Mouse (Mus musculus): ENCODE results near the gene Il1rl1. TPM values are rescaled to one million over a fixed set of nuclear protein-coding genes. Genes with fewer than 3 reads are reported as not detected.

Gene Il1rl1
- polyA plus RNA-seq, 1 experiment from 2014 or later = 0.17 TPM

DNA sequence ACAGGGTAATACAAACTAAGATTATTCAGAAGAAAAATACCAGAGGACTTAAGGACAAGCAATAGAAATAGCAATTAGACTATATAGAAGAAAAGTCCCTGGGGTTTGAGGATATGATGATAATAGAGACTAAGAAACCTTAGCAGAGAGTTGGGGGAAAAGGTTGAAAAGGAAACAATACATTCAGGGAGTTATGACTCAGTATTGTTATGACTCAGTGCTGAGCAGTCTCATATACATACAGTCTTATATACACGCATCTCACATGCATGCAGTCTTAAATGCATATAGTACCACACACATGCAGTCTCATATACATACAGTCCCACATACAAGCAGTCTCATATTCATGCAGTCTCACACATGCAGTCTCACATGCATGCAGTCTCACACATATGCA lies 16.3 kb upstream of the Il1rl1 start:
- H3K27ac ChIP-seq (ENCODE audit: poor library complexity, severe bottlenecking) = no peak overlapping the region
- no peaks in the 10 kb centered on the region for H3K36me3 ChIP-seq
- 75% methylated on average over 1 of the region's 1 CpGs for WGBS
- H3K4me2 ChIP-seq = no peak overlapping the region
- H3K4me1 ChIP-seq (replicated peaks) = no peaks in the 10 kb centered on the region
- no peak overlapping the region for H3K4me3 ChIP-seq
- H3K9ac ChIP-seq = no peak overlapping the region
- peaks cover 5% of the 10 kb centered on the region; the same call in 1 of the 2 replicates for H3K9me3 ChIP-seq (replicated peaks)
- ATAC-seq (ENCODE audit: insufficient number of reproducible peaks, low FRiP score) = no peak
- no peaks in the 10 kb centered on the region for H3K27me3 ChIP-seq (replicated peaks)

DNA sequence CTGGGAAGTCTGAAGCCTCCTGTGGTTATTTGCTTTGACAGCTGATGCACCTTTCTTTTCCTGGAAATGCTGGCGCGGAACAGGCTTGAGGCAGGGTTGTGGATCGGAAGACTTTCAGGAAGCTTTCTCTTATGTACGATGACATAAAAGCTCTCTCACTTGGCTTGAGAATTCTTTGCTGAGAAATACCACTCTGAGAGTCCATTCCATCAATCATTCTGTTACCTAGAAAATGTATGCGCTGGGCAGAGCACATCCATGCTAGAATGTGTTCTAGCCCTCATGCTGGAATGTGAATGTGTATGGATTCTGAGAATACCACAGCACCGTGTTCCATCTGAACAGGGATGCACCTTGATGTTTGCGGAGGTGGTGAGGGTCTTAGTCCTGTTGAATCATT lies 15.1 kb upstream of the Il1rl1 start:
- ATAC-seq (ENCODE audit: insufficient number of reproducible peaks, low FRiP score) = no peak
- H3K9me3 ChIP-seq (replicated peaks) = peaks cover 3% of the 10 kb centered on the region; the same call in 1 of the 2 replicates
- H3K4me2 ChIP-seq = no peak overlapping the region
- H3K27me3 ChIP-seq (replicated peaks) = no peaks in the 10 kb centered on the region
- no peak overlapping the region for H3K9ac ChIP-seq
- no peak overlapping the region for H3K4me3 ChIP-seq
- 77% methylated on average over 7 of the region's 7 CpGs for WGBS
- H3K27ac ChIP-seq (ENCODE audit: poor library complexity, severe bottlenecking) = no peak overlapping the region
- no peaks in the 10 kb centered on the region for H3K4me1 ChIP-seq (replicated peaks)
- no peaks in the 10 kb centered on the region for H3K36me3 ChIP-seq

DNA sequence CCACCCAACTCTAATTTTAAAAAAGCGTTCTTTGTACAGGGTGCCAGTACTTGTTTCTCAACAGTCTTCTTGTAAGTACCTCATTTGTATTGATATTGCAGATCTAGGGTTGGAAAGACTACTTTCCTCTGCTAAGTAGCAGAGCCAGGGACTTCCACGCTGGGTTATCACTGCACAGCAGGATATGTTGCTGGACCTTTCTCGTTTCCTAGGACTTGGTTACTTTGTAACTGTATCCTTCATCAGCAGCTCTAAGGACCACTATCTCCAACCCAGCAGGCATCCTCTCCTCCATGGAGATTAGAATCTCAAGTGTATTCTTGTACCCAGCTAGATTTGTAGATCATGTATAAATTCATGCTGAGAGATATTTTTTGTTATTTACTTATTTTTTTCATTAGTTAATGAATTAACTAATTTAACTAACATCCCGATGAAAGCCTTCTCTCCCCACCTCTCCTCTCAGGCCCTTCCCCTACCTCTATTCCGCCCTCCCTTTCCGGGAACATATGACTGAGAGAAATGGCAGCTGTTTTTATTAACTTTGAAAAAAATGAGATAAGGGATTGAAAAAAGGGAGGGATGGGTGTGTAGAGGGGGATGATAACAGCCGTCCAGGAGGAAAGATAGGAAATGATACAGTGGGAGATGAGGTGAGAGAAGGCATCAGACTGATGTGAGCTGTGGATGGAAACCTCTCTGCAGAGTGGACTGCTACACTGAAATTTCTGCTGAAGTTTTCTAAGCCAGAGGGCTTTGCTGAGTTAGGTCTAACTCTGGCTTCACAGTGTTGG lies 14.3 kb upstream of the Il1rl1 start:
- ATAC-seq (ENCODE audit: insufficient number of reproducible peaks, low FRiP score) = no peak
- H3K4me2 ChIP-seq = no peak overlapping the region
- no peaks in the 10 kb centered on the region for H3K9me3 ChIP-seq (replicated peaks)
- no peak overlapping the region for H3K4me3 ChIP-seq
- H3K4me1 ChIP-seq (replicated peaks) = no peaks in the 10 kb centered on the region
- 43% methylated on average over 7 of the region's 7 CpGs for WGBS
- H3K27me3 ChIP-seq (replicated peaks) = no peaks in the 10 kb centered on the region
- H3K27ac ChIP-seq (ENCODE audit: poor library complexity, severe bottlenecking) = no peak overlapping the region
- no peak overlapping the region for H3K9ac ChIP-seq
- no peaks in the 10 kb centered on the region for H3K36me3 ChIP-seq

DNA sequence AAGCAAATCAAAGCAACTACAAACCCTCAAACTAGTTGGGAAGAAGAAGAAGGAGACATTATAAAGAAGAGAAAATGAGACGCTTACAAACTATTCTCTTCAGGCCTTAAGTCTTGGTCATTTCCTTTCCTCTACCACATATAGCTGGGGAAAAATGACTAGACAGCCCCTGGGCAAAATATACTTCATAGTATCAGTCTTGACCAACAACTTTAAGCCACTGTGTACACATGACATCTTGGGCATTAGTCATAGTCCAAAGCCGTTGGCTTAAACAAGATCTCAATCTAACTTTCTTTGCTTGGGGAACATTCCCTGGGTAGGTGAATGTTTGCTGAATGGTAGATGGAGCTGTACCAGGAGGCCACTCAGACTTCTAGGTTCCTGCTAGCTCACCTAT lies 12.3 kb upstream of the Il1rl1 start:
- H3K9ac ChIP-seq = no peak overlapping the region
- H3K9me3 ChIP-seq (replicated peaks) = no peaks in the 10 kb centered on the region
- no peak overlapping the region for H3K4me3 ChIP-seq
- H3K4me2 ChIP-seq = no peak overlapping the region
- H3K27ac ChIP-seq (ENCODE audit: poor library complexity, severe bottlenecking) = no peak overlapping the region
- ATAC-seq (ENCODE audit: insufficient number of reproducible peaks, low FRiP score) = no peak
- H3K27me3 ChIP-seq (replicated peaks) = no peaks in the 10 kb centered on the region
- WGBS = 92% methylated on average over 2 of the region's 2 CpGs
- H3K4me1 ChIP-seq (replicated peaks) = no peaks in the 10 kb centered on the region
- no peaks in the 10 kb centered on the region for H3K36me3 ChIP-seq

DNA sequence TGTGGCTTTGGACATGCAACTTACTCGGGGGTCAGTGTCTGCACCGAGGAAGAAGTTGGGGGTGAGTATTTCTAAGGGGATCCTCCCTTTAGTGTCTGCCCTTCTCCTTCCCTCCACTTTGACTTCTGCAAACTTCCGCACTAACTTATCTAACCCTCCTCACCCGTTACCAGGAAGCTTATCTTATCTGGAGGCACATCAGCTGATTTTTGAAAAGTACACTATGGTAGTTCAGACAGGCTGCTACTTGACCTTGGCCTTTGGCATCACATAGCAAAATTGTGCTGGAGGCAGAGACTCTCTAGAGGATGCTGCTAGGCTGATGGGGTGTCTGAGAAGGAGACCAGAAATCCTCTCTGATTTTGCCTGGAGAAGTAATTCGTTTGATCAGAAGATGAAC lies 10.9 kb upstream of the Il1rl1 start:
- no peak overlapping the region for H3K4me3 ChIP-seq
- H3K27ac ChIP-seq (ENCODE audit: poor library complexity, severe bottlenecking) = no peak overlapping the region
- no peaks in the 10 kb centered on the region for H3K4me1 ChIP-seq (replicated peaks)
- H3K9me3 ChIP-seq (replicated peaks) = no peaks in the 10 kb centered on the region
- no peaks in the 10 kb centered on the region for H3K36me3 ChIP-seq
- no peaks in the 10 kb centered on the region for H3K27me3 ChIP-seq (replicated peaks)
- WGBS = 45% methylated on average over 5 of the region's 5 CpGs
- no peak overlapping the region for H3K4me2 ChIP-seq
- ATAC-seq (ENCODE audit: insufficient number of reproducible peaks, low FRiP score) = no peak
- H3K9ac ChIP-seq = no peak overlapping the region

DNA sequence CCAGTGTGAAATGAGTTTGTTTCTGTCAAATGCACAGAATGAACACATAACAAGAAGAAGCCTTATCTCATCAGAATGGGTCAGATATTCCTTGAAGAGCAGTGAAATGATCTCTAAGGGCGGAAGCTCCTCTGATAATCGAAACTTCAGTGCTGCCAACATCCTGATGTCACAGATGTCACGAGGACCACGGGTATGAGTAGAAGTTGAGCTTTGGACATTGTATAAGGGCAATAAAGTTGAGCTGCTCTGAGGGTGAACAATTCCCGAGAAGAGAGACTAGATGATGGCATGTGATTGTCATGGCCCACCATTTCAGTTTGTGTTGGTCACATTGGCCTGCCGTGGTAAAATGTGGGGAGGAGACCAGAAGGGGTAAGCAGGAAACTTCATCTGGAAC lies 5.5 kb upstream of the Il1rl1 start:
- H3K4me2 ChIP-seq = no peak overlapping the region
- no peak overlapping the region for H3K4me3 ChIP-seq
- no peak for ATAC-seq (ENCODE audit: insufficient number of reproducible peaks, low FRiP score)
- no peak overlapping the region for H3K9ac ChIP-seq
- WGBS = 81% methylated on average over 6 of the region's 6 CpGs
- H3K9me3 ChIP-seq (replicated peaks) = no peaks in the 10 kb centered on the region
- H3K27ac ChIP-seq (ENCODE audit: poor library complexity, severe bottlenecking) = no peak overlapping the region
- no peaks in the 10 kb centered on the region for H3K4me1 ChIP-seq (replicated peaks)
- H3K27me3 ChIP-seq (replicated peaks) = no peaks in the 10 kb centered on the region
- H3K36me3 ChIP-seq = no peaks in the 10 kb centered on the region

DNA sequence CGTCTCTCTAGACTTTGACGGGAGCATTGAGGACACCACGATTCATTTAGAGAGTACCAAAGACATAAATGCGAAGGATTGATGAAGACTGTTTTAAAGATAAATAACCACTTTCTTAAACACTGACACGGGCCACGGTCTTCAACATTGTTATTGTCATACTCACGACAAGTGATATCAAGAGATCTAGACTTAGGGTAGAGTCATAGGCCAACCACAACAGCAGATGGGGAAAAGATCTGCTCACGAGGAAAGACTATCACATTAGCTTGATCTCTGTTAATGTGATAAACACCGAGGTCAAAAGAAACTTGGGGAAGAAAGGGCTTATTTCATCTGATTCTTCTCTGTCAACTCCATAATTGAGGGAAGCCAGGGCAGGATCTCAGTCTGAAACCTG lies 2.1 kb upstream of the Il1rl1 start:
- Histone ChIP-seq H3K27me3 (replicated peaks) (no peaks in the 10 kb centered on the region), H3K9me3 (replicated peaks) (no peaks in the 10 kb centered on the region), H3K9ac (no peak overlapping the region), H3K4me3 (no peak overlapping the region), H3K4me2 (no peak overlapping the region), H3K36me3 (no peaks in the 10 kb centered on the region), H3K27ac (ENCODE audit: poor library complexity, severe bottlenecking) (no peak overlapping the region), H3K4me1 (replicated peaks) (no peaks in the 10 kb centered on the region)
- WGBS = 83% methylated on average over 9 of the region's 9 CpGs
- ATAC-seq (ENCODE audit: insufficient number of reproducible peaks, low FRiP score) = no peak

DNA sequence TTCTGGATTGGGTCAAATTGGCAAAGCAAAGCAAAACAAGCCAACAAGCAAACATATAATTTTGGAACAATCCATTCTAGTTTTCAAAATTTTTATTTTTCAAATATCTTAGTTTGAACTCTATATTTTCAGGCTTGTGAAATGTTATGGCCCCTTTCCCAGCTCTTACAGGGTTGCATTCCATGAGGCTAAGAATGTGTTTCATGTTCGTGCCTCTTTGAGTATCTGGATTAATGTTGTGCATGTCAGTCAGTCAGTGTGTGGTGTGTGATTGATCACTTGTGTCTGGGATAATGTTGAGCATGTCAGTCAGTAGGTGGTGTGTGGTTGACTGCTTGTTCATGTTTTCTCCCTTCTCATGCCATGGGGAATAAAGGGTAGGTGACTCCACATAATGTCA lies 1.5 kb upstream of the Il1rl1 start:
- Histone ChIP-seq H3K27me3 (replicated peaks) (no peaks in the 10 kb centered on the region), H3K9ac (no peak overlapping the region), H3K4me3 (no peak overlapping the region), H3K36me3 (no peaks in the 10 kb centered on the region), H3K9me3 (replicated peaks) (no peaks in the 10 kb centered on the region), H3K4me1 (replicated peaks) (no peaks in the 10 kb centered on the region), H3K27ac (ENCODE audit: poor library complexity, severe bottlenecking) (no peak overlapping the region), H3K4me2 (no peak overlapping the region)
- no peak for ATAC-seq (ENCODE audit: insufficient number of reproducible peaks, low FRiP score)
- WGBS = 47% methylated on average over 1 of the region's 1 CpGs

DNA sequence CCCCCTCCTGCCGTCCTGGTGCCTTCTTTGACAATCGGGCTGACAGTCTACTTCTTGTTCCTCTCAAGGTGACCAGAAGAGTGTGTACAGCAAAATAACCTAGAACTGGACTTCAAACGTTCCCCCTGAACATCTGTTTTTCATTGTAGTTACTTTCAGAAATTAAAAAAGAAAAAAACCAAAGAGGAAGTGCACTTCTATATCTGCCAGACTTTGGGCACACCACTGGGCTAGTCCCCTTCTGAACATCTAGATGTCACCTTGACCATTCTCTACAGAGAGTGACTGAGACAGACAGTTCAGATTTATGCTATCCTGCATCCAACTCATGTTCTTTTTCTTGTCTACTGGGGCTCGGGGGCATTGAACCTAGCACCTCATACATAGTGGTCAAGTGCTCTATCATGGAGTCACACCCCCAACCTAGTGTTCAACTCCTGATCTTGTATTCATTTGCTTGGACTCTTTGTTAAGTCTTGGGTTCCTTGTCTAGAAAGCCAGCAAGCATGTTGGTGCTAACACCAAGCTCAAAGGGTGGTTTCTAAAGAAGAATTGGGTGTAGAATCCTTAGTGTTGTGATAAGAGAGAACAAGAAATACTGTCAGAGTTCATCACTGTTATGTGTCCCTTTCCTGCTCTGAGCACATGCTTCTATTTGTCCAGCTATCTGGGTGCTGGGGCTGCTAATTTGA lies 919 bp downstream of the Il1rl1 start:
- no peak overlapping the region for H3K4me3 ChIP-seq

DNA sequence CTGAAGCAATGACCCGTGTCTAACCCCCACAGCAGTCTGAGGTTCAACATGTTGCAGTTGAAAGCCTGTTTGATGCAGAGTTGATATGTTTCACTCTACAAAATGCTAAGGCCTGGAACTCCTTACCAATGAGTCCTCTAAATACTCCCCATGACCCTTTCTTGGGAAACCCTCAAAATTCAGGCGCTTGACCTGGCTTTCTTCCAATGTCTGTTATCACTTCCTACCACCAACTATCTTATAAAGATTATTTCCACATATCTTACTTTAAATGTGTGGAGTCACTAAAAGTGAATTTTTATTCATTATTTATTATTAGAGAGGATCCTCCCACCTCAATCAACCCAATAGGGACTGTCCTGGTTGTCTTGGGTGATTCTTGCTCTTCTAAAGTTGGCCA lies 2.8 kb downstream of the Il1rl1 start:
- H3K27me3 ChIP-seq (replicated peaks) = no peaks in the 10 kb centered on the region
- H3K4me2 ChIP-seq = no peak overlapping the region
- H3K9me3 ChIP-seq (replicated peaks) = no peaks in the 10 kb centered on the region
- H3K9ac ChIP-seq = no peak overlapping the region
- H3K4me3 ChIP-seq = no peak overlapping the region
- H3K27ac ChIP-seq (ENCODE audit: poor library complexity, severe bottlenecking) = no peak overlapping the region
- WGBS = 70% methylated on average over 2 of the region's 2 CpGs
- H3K4me1 ChIP-seq (replicated peaks) = no peaks in the 10 kb centered on the region
- ATAC-seq (ENCODE audit: insufficient number of reproducible peaks, low FRiP score) = no peak
- no peaks in the 10 kb centered on the region for H3K36me3 ChIP-seq

More for the DNA sequence above, 919 bp downstream of the Il1rl1 start:
- H3K27me3 ChIP-seq (replicated peaks) = no peaks in the 10 kb centered on the region
- H3K27ac ChIP-seq (ENCODE audit: poor library complexity, severe bottlenecking) = no peak overlapping the region
- no peak overlapping the region for H3K9ac ChIP-seq
- H3K4me2 ChIP-seq = no peak overlapping the region
- H3K36me3 ChIP-seq = no peaks in the 10 kb centered on the region
- no peak for ATAC-seq (ENCODE audit: insufficient number of reproducible peaks, low FRiP score)
- H3K4me1 ChIP-seq (replicated peaks) = no peaks in the 10 kb centered on the region
- WGBS = 71% methylated on average over 4 of the region's 4 CpGs
- H3K9me3 ChIP-seq (replicated peaks) = no peaks in the 10 kb centered on the region

DNA sequence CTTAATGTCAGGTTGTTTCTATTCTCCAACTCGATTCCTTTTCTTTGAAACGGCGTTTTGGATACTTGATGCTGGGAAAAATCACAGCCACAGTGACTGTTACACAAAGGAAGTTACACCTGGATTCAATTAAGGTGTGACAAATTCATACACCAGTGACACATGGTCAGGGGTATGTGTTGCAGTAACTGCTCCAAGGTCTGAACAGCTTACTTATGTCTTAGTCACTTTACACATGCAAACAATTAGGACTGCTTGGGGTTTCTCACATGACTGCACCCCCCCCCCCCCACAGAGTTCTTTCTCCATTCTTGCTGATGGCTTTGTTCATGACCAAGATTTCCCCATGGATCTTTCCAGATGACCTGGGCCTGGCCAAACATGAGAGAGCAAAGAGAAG lies 6.6 kb downstream of the Il1rl1 start:
- Histone ChIP-seq H3K4me2 (no peak overlapping the region), H3K9me3 (replicated peaks) (no peaks in the 10 kb centered on the region), H3K36me3 (no peaks in the 10 kb centered on the region), H3K27ac (ENCODE audit: poor library complexity, severe bottlenecking) (no peak overlapping the region), H3K4me1 (replicated peaks) (no peaks in the 10 kb centered on the region), H3K4me3 (no peak overlapping the region), H3K9ac (no peak overlapping the region), H3K27me3 (replicated peaks) (no peaks in the 10 kb centered on the region)
- ATAC-seq (ENCODE audit: insufficient number of reproducible peaks, low FRiP score) = no peak
- 87% methylated on average over 3 of the region's 3 CpGs for WGBS
